Comparison of ENCODE assay signal across 8 mouse cellular contexts in the genomic region with DNA sequence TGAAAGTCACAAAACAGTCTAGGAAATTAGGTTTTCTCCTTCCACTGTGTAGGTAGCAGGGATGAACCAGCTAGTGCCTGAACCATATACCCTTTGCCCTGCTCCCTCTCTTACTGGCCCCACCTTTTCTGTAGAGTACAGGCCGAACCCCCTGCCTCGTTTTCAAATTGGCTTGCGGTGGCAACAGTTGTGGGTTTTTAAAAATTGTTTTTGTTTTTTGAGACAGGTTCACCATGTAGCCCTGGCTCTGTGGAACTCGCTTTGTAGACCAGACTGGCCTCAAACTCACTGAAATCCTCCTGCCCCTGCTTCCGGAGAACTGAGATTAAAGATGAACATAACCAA. TPM values are rescaled to one million over a fixed set of nuclear protein-coding genes. Genes with fewer than 3 reads are reported as not detected.
A peak's percentile ranks its signal among the peaks of the same experiment; 100 is the strongest.
DNase-seq lines count a peak whose midpoint lies in the region; ATAC-seq and TF ChIP-seq lines count a peak whose summit lies in the region.

No protein-coding gene starts in this region.

- peaks cover 29% of the 10 kb centered on the region for H3K4me1 ChIP-seq in heart, embryonic 13.5 days
- peaks cover 5 to 7% of the 10 kb centered on the region in 2 experiments; a peak in 3 of 4 replicates for H3K4me1 ChIP-seq in ES-E14 (ENCODE audit: control insufficient read depth in 2 of 2, insufficient read depth in 2 of 2, low read length in 2 of 2, poor library complexity in 1 of 2)
- H3K4me1 ChIP-seq in forebrain, embryonic 15.5 days, result peaks cover 39% of the 10 kb centered on the region
- H3K4me1 ChIP-seq in liver, embryonic 16.5 days (ENCODE audit: control insufficient read depth, low read depth, low read length), result peaks cover 30% of the 10 kb centered on the region

- in situ Hi-C loops in ES-E14 (cut with MboI; ENCODE audit: low sequenced_read_pairs in 2 of 2, unreplicated experiment in 2 of 2), result no loop called here

- peak; percentile 27; the same call in 1 of the 2 replicates for ATAC-seq in heart, embryonic 13.5 days (ENCODE audit: extremely low read depth, insufficient number of reproducible peaks, low FRiP score, low TSS enrichment)
- peak; percentile 71 for ATAC-seq in forebrain, embryonic 15.5 days (replicated peaks)
- ATAC-seq in liver, embryonic 16.5 days (ENCODE audit: low read depth), result peak; percentile 44

- peak overlapping the region; percentile 91 for H3K4me2 ChIP-seq in heart, embryonic 13.5 days
- H3K4me2 ChIP-seq in forebrain, embryonic 15.5 days (replicated peaks), result peak overlapping the region; percentile 88
- H3K4me2 ChIP-seq in liver, embryonic 16.5 days (ENCODE audit: low read depth, low read length), result peak overlapping the region; percentile 87

- H3K9me3 ChIP-seq in heart, embryonic 13.5 days, result no peaks in the 10 kb centered on the region
- no peaks in the 10 kb centered on the region for H3K9me3 ChIP-seq in ES-E14 (ENCODE audit: control insufficient read depth, insufficient read depth, low read depth, low read length)
- H3K9me3 ChIP-seq in forebrain, embryonic 15.5 days, result no peaks in the 10 kb centered on the region
- H3K9me3 ChIP-seq in liver, embryonic 16.5 days (replicated peaks; ENCODE audit: control insufficient read depth, low read length), result no peaks in the 10 kb centered on the region

- H3K9ac ChIP-seq in heart, embryonic 13.5 days, result peak overlapping the region; percentile 85
- H3K9ac ChIP-seq in ES-E14 (ENCODE audit: insufficient read depth, low read depth, low read length, poor library complexity, severe bottlenecking), result peak overlapping the region; percentile 46; the same call in 1 of the 2 replicates
- peak overlapping the region; percentile 62; the same call in 1 of the 2 replicates for H3K9ac ChIP-seq in forebrain, embryonic 15.5 days (replicated peaks)
- H3K9ac ChIP-seq in liver, embryonic 16.5 days (ENCODE audit: low read depth, low read length), result peak overlapping the region; percentile 68

- H3K27ac ChIP-seq in heart, embryonic 13.5 days (replicated peaks), result peak overlapping the region; percentile 76
- peak overlapping the region; percentile 37; the same call in 1 of the 2 replicates for H3K27ac ChIP-seq in ES-E14 (ENCODE audit: insufficient read depth, low read depth, low read length, poor library complexity, severe bottlenecking)
- H3K27ac ChIP-seq in forebrain, embryonic 15.5 days (replicated peaks), result peak overlapping the region; percentile 79
- H3K27ac ChIP-seq in liver, embryonic 16.5 days (ENCODE audit: low read length), result peak overlapping the region; percentile 88

- peak overlapping the region; percentile 83 for H3K4me3 ChIP-seq in heart, embryonic 13.5 days
- peak overlapping the region; percentile 53 to 81 for H3K4me3 ChIP-seq in ES-E14 (ENCODE audit: insufficient read depth in 1 of 2, low read depth in 1 of 2, low read length in 2 of 2, poor library complexity in 1 of 2, severe bottlenecking in 1 of 2)
- H3K4me3 ChIP-seq in forebrain, embryonic 15.5 days, result peak overlapping the region; percentile 81
- H3K4me3 ChIP-seq in liver, embryonic 16.5 days (ENCODE audit: low read depth, low read length), result peak overlapping the region; percentile 96

- WGBS in heart, embryonic 13.5 days, result 9% methylated on average over 5 of the region's 5 CpGs
- WGBS in forebrain, embryonic 15.5 days, result 7% methylated on average over 5 of the region's 5 CpGs
- 1% methylated on average over 5 of the region's 5 CpGs for WGBS in liver, embryonic 16.5 days (ENCODE audit: insufficient replicate concordance)

- no peaks in the 10 kb centered on the region for H3K27me3 ChIP-seq in heart, embryonic 13.5 days (replicated peaks)
- H3K27me3 ChIP-seq in forebrain, embryonic 15.5 days, result no peaks in the 10 kb centered on the region
- no peaks in the 10 kb centered on the region for H3K27me3 ChIP-seq in liver, embryonic 16.5 days (ENCODE audit: control insufficient read depth, insufficient read depth, low read depth, low read length)

- peaks cover 17% of the 10 kb centered on the region for H3K36me3 ChIP-seq in heart, embryonic 13.5 days
- peaks cover 7% of the 10 kb centered on the region; the same call in 1 of the 2 replicates for H3K36me3 ChIP-seq in ES-E14 (ENCODE audit: control insufficient read depth, insufficient read depth, low read length, poor library complexity, severe bottlenecking)
- peaks cover 7% of the 10 kb centered on the region for H3K36me3 ChIP-seq in forebrain, embryonic 15.5 days
- H3K36me3 ChIP-seq in liver, embryonic 16.5 days (ENCODE audit: control insufficient read depth, insufficient read depth), result peaks cover 6% of the 10 kb centered on the region

- DNase-seq in heart, adult 9 months (ENCODE audit: low spot score in 2 of 2), result no peak
- no peak for DNase-seq in ES-E14 (ENCODE audit: low read depth, low spot score)
- DNase-seq in adrenal gland, postnatal 14 days, result no peak
- no peak for DNase-seq in right cerebral cortex, postnatal 4 days
- no peak for DNase-seq in adrenal gland, adult 8-10 months

TF ChIP-seq in ES-E14, 5 proteins besides CTCF, POLR2A, EP300 and RAD21:
- TF ChIP-seq ZC3H11A (IDR thresholded peaks at IDR 0.05; ENCODE audit: borderline replicate concordance, low read depth, low read length) (no peak), MAFK (IDR thresholded peaks at IDR 0.05; ENCODE audit: insufficient read depth, low read depth, low read length) (no peak), CHD2 (IDR thresholded peaks at IDR 0.05; ENCODE audit: low read depth, low read length) (no peak), ZNF384 (IDR thresholded peaks at IDR 0.05; ENCODE audit: low read depth, low read length) (no peak), HCFC1 (IDR thresholded peaks at IDR 0.05; ENCODE audit: borderline replicate concordance, insufficient read depth, low read length) (no peak)

RNA-seq across cellular contexts. Expression of a gene that starts 0.3 kb away (rescaled TPM):
- polyA plus RNA-seq in heart, embryonic 13.5 days (2015; fragmentation: Nextera tagmentation; extraction: Ambion mirVana), result 35.7 and 40.3 TPM in 2 replicates
- 37.8 and 50.7 TPM in 2 replicates for total RNA-seq in ES-E14 (2012; rRNA removed)
- polyA plus RNA-seq in forebrain, embryonic 15.5 days (2015; fragmentation: Nextera tagmentation; extraction: Ambion mirVana), result 54.9 and 57.8 TPM in 2 replicates
- 21.8 and 22.1 TPM in 2 replicates for polyA plus RNA-seq in liver, embryonic 16.5 days (2015; fragmentation: Nextera tagmentation; extraction: Ambion mirVana)
- 27.3 and 28.3 TPM in 2 replicates for total RNA-seq in adrenal gland, postnatal 14 days (2021)
- 10 to 100 TPM; 22.8 to 32.5 (median 30.1) TPM for total RNA-seq in adrenal gland, adult 8-10 months (2022)

RNA-seq across cellular contexts. Expression of a gene that starts 8.4 kb away (rescaled TPM):
- polyA plus RNA-seq in heart, embryonic 13.5 days (2015; fragmentation: Nextera tagmentation; extraction: Ambion mirVana), result 393 and 411 TPM in 2 replicates
- 2,093 and 2,486 TPM in 2 replicates for total RNA-seq in ES-E14 (2012; rRNA removed)
- polyA plus RNA-seq in forebrain, embryonic 15.5 days (2015; fragmentation: Nextera tagmentation; extraction: Ambion mirVana), result 633 and 637 TPM in 2 replicates
- 266 and 282 TPM in 2 replicates for polyA plus RNA-seq in liver, embryonic 16.5 days (2015; fragmentation: Nextera tagmentation; extraction: Ambion mirVana)
- 1,390 and 1,511 TPM in 2 replicates for total RNA-seq in adrenal gland, postnatal 14 days (2021)
- total RNA-seq in adrenal gland, adult 8-10 months (2022), result 1,000 to 10,000 TPM; 1,447 to 1,655 (median 1,598) TPM

RNA-seq across cellular contexts. Expression of a gene that starts 14.7 kb away (rescaled TPM):
- polyA plus RNA-seq in heart, embryonic 13.5 days (2015; fragmentation: Nextera tagmentation; extraction: Ambion mirVana), result 41.5 and 42.4 TPM in 2 replicates
- 65.1 and 66.4 TPM in 2 replicates for total RNA-seq in ES-E14 (2012; rRNA removed)
- 56.8 and 61.3 TPM in 2 replicates for polyA plus RNA-seq in forebrain, embryonic 15.5 days (2015; fragmentation: Nextera tagmentation; extraction: Ambion mirVana)
- 11.0 and 12.2 TPM in 2 replicates for polyA plus RNA-seq in liver, embryonic 16.5 days (2015; fragmentation: Nextera tagmentation; extraction: Ambion mirVana)
- total RNA-seq in adrenal gland, postnatal 14 days (2021), result 58.3 and 62.2 TPM in 2 replicates
- total RNA-seq in adrenal gland, adult 8-10 months (2022), result 10 to 100 TPM; 67.7 to 88.0 (median 81.8) TPM

RNA-seq across cellular contexts. Expression of a gene that starts 15.6 kb away (rescaled TPM):
- polyA plus RNA-seq in heart, embryonic 13.5 days (2015; fragmentation: Nextera tagmentation; extraction: Ambion mirVana), result 0.27 TPM in 1 of 2 replicates, not detected in the other
- total RNA-seq in ES-E14 (2012; rRNA removed), result 0.54 and 0.79 TPM in 2 replicates
- 0.14 and 0.19 TPM in 2 replicates for polyA plus RNA-seq in forebrain, embryonic 15.5 days (2015; fragmentation: Nextera tagmentation; extraction: Ambion mirVana)
- not detected in 2 replicates for polyA plus RNA-seq in liver, embryonic 16.5 days (2015; fragmentation: Nextera tagmentation; extraction: Ambion mirVana)
- not detected in 2 replicates for total RNA-seq in adrenal gland, postnatal 14 days (2021)
- not detected for total RNA-seq in adrenal gland, adult 8-10 months (2022)

RNA-seq across cellular contexts. Expression of a gene that starts 33.0 kb away (rescaled TPM):
- 19.5 and 20.1 TPM in 2 replicates for polyA plus RNA-seq in heart, embryonic 13.5 days (2015; fragmentation: Nextera tagmentation; extraction: Ambion mirVana)
- total RNA-seq in ES-E14 (2012; rRNA removed), result 15.7 and 30.1 TPM in 2 replicates
- polyA plus RNA-seq in forebrain, embryonic 15.5 days (2015; fragmentation: Nextera tagmentation; extraction: Ambion mirVana), result 12.1 and 15.1 TPM in 2 replicates
- 30.0 and 35.0 TPM in 2 replicates for polyA plus RNA-seq in liver, embryonic 16.5 days (2015; fragmentation: Nextera tagmentation; extraction: Ambion mirVana)
- 66.9 and 73.8 TPM in 2 replicates for total RNA-seq in adrenal gland, postnatal 14 days (2021)
- 10 to 100 TPM; 86.5 to 94.0 (median 92.3) TPM for total RNA-seq in adrenal gland, adult 8-10 months (2022)

Comparison
In these comparisons a context has a peak if more than half of its experiments do, and no peak if none do; other contexts are left out.
1. H3K27ac ChIP-seq: peak in every context shown above with its lines; median percentile 88 in liver, embryonic 16.5 days; 79 in forebrain, embryonic 15.5 days; 76 in heart, embryonic 13.5 days; 37 in ES-E14.